Mouse (Mus musculus) thymus, postnatal 25 days (tissue): ENCODE results near the gene Susd3.

Source experiments
- DNase-seq: peaks from one replicate; pipeline ENCODE4 v3.0.0; 2022

Gene Susd3

DNA sequence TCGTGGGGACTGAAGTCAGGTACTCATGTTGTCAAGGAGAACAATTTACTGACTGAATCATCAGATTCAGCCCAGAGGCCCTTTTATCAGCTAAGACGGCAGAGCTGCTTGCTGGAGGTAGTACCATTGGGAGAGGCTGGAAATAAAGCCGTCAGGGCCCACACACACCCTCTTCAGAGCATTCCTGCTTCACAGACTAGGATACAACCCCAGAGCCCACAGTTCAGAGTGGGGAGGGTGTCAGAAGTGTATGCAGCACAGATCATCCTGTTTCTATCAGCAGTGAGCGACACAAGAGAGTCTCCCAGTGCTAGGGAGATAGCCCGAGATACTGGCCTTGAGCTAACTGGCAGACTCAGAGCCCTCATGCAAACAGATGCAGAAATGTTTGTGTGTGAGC is 65.3 kb downstream of the Susd3 start:
- no peak for DNase-seq

GRCm38 (mm10) chr13:49181411-49181984 is 67.0 kb downstream of the Susd3 start:
- no peak for DNase-seq

GRCm38 (mm10) chr13:49180691-49181090 is 67.8 kb downstream of the Susd3 start:
- DNase-seq, result no peak
